Mouse (Mus musculus) neural tube, embryonic 14.5 days (tissue): ENCODE data around the gene Mylpf. TPM values are rescaled to one million over a fixed set of nuclear protein-coding genes. Genes with fewer than 3 reads are reported as not detected.
"Not testable (repeated sequence)": the region's sequence is repeated elsewhere in the genome, so short reads cannot be mapped to it uniquely, and the experiment has no call there.

Source experiments
- ATAC-seq: fragments of 200-750 bp; cut with Nextera tagmentation; 2 replicates; pipeline ENCODE4 v1.8.0; 2017; ENCODE audit warnings: low read depth, mild to moderate bottlenecking, moderate TSS enrichment, moderate library complexity
- H3K27ac ChIP-seq: fragments of 300-500 bp; sonication (generic); 2 replicates; pipeline ENCODE4 v1.5.1; 2014; ENCODE audit warnings: low read depth, mild to moderate bottlenecking, control low read depth, low read length, moderate library complexity, mixed read lengths
- H3K27me3 ChIP-seq: fragments of 300-500 bp; sonication (generic); 2 replicates; pipeline ENCODE4 v1.6.1; 2014; ENCODE audit warnings: low read length; ENCODE audit not compliant: control insufficient read depth, insufficient read depth
- H3K36me3 ChIP-seq: fragments of 300-500 bp; sonication (generic); 2 replicates; pipeline ENCODE4 v1.6.1; 2014; ENCODE audit warnings: low read length, mixed read lengths; ENCODE audit not compliant: control insufficient read depth, insufficient read depth
- H3K4me1 ChIP-seq: fragments of 300-500 bp; sonication (generic); 2 replicates; pipeline ENCODE4 v1.6.1; 2014; ENCODE audit warnings: low read length; ENCODE audit not compliant: control insufficient read depth, insufficient read depth
- H3K4me2 ChIP-seq: fragments of 300-500 bp; sonication (generic); 2 replicates; pipeline ENCODE4 v1.6.1; 2014; ENCODE audit warnings: mild to moderate bottlenecking, low read depth, low read length, control low read depth
- H3K4me3 ChIP-seq: fragments of 300-500 bp; sonication (generic); 2 replicates; pipeline ENCODE4 v1.5.1; 2014; ENCODE audit warnings: low read depth, low read length, control low read depth, mixed read lengths
- H3K9ac ChIP-seq: fragments of 300-500 bp; sonication (generic); replicated peaks from 2 replicates; pipeline ENCODE4 v1.6.1; 2014; ENCODE audit warnings: low read depth, mild to moderate bottlenecking, control low read depth, low read length, mixed read lengths
- H3K9me3 ChIP-seq: fragments of 300-500 bp; sonication (generic); 2 replicates; pipeline ENCODE4 v1.6.1; 2016; ENCODE audit warnings: low read length; ENCODE audit not compliant: control insufficient read depth
- WGBS: fragments of 180-500 bp; shearing (Covaris S2); extraction: QIAGEN DNeasy Blood & Tissue Kit; methylation state at CpG from one replicate; pipeline ENCODE4 v1.1.7; 2014; 5-methylcytosine and 5-hydroxymethylcytosine counted together
- polyA plus RNA-seq: library from polyadenylated mRNA; unstranded; fragments of >200 nt; fragmentation: Nextera tagmentation; extraction: Ambion mirVana; gene quantifications from 2 replicates; pipeline ENCODE4 v1.2.1, GENCODE M21; 2014

The Mylpf gene
- polyA plus RNA-seq, result 8.5 and 12.5 TPM in 2 replicates

- peak; percentile 95 for ATAC-seq
- Histone ChIP-seq H3K36me3 (no peaks in the 10 kb centered on the region), H3K9me3 (no peaks in the 10 kb centered on the region), H3K27ac (peak within 1 kb of the TSS; percentile 77), H3K27me3 (no peaks in the 10 kb centered on the region), H3K4me1 (peaks cover 25% of the 10 kb centered on the region), H3K9ac (peak within 1 kb of the TSS; percentile 81), H3K4me2 (peak within 1 kb of the TSS; percentile 100), H3K4me3 (peak within 1 kb of the TSS; percentile 90)
- under 1% methylated on average over 25 of the region's 44 CpGs for WGBS
Measured at GRCm38 (mm10) chr7:127208553-127209438, at the start of gene Mylpf. TSS of gene Mylpf (plus strand) at chr7:127208890.

- Histone ChIP-seq H3K4me3 (no peak overlapping the region), H3K4me1 (no peaks in the 10 kb centered on the region), H3K9ac (no peak overlapping the region), H3K27me3 (no peaks in the 10 kb centered on the region), H3K36me3 (no peaks in the 10 kb centered on the region), H3K4me2 (no peak overlapping the region), H3K9me3 (no peaks in the 10 kb centered on the region), H3K27ac (no peak overlapping the region)
- ATAC-seq, result no peak
- 85% methylated on average over 5 of the region's 5 CpGs for WGBS
Measured at GRCm38 (mm10) chr7:127162546-127162945, 46.1 kb upstream of the Mylpf start.

GRCm38 (mm10) chr7:127164002-127164401 lies 44.7 kb upstream of the Mylpf start:
- WGBS, result 87% methylated on average over 4 of the region's 4 CpGs
- H3K4me3 ChIP-seq, result no peak overlapping the region
- no peaks in the 10 kb centered on the region for H3K4me1 ChIP-seq

DNA sequence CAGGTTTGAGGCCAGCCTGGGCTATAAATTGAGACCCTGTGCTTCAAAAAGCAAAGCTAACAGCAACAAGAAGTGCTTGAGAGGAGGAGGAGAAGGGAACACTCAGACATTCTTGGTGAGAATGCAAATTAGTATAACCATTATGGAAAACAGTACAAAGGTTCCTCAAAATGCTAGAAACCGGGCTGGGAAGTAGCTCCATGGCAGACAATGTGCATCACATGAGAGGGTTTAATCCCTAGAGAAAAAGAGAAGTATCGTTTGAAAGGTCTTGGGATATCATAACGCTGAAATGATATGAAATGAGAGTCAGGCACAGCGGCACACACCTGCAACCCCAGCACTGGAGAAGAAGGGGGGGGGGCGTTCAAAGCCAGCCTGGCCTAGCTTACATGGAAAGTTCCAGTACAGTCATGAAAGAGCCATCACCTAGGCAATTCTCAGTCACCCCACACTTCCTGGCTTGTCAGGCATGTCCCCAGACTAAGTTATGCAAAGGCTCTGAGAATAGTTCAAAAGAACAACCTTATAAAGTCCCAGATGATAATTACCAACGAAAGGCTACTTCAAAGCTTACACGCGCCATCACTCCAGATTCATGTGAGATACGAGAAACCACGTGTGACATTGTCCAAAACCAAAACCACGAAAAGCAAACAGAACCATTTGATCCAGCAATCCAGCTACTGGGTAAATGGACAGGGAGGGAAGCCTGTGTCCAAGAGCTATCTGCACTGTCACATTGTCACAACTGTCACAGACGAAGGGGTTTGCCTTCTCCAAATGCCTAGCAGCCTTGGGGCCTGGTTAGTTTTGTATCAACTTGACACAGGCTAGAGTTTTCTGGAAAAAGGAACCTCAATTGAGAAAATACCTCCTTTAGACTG lies 42.8 kb upstream of the Mylpf start:
- ATAC-seq, result no peak
- 91% methylated on average over 12 of the region's 12 CpGs for WGBS
- Histone ChIP-seq H3K9me3 (no peaks in the 10 kb centered on the region), H3K36me3 (no peaks in the 10 kb centered on the region), H3K27ac (no peak overlapping the region), H3K9ac (no peak overlapping the region), H3K27me3 (no peaks in the 10 kb centered on the region), H3K4me1 (no peaks in the 10 kb centered on the region), H3K4me2 (no peak overlapping the region), H3K4me3 (no peak overlapping the region)

More at GRCm38 (mm10) chr7:127164002-127164401, 44.7 kb upstream of the Mylpf start:
- no peak for ATAC-seq
- no peak overlapping the region for H3K27ac ChIP-seq
- no peak overlapping the region for H3K9ac ChIP-seq
- H3K36me3 ChIP-seq, result no peaks in the 10 kb centered on the region
- H3K4me2 ChIP-seq, result no peak overlapping the region
- no peaks in the 10 kb centered on the region for H3K27me3 ChIP-seq
- no peaks in the 10 kb centered on the region for H3K9me3 ChIP-seq

GRCm38 (mm10) chr7:127166501-127166900 lies 42.2 kb upstream of the Mylpf start:
- H3K4me2 ChIP-seq, result no peak overlapping the region
- H3K27ac ChIP-seq, result no peak overlapping the region
- no peaks in the 10 kb centered on the region for H3K9me3 ChIP-seq
- no peak overlapping the region for H3K4me3 ChIP-seq
- H3K36me3 ChIP-seq, result no peaks in the 10 kb centered on the region
- no peaks in the 10 kb centered on the region for H3K27me3 ChIP-seq
- no peaks in the 10 kb centered on the region for H3K4me1 ChIP-seq
- WGBS, result 94% methylated on average over 5 of the region's 5 CpGs
- no peak for ATAC-seq
- H3K9ac ChIP-seq, result no peak overlapping the region

- no peak for ATAC-seq
- no peaks in the 10 kb centered on the region for H3K9me3 ChIP-seq
Measured at GRCm38 (mm10) chr7:127176937-127177336, 31.8 kb upstream of the Mylpf start.

GRCm38 (mm10) chr7:127180783-127181182 lies 27.9 kb upstream of the Mylpf start:
- no peak overlapping the region for H3K9ac ChIP-seq
- H3K4me1 ChIP-seq, result no peaks in the 10 kb centered on the region
- no peak overlapping the region for H3K4me3 ChIP-seq
- H3K4me2 ChIP-seq, result no peak overlapping the region
- H3K27ac ChIP-seq, result no peak overlapping the region
- H3K36me3 ChIP-seq, result no peaks in the 10 kb centered on the region
- WGBS, result 69% methylated on average over 2 of the region's 2 CpGs
- no peak for ATAC-seq
- H3K9me3 ChIP-seq, result no peaks in the 10 kb centered on the region
- H3K27me3 ChIP-seq, result no peaks in the 10 kb centered on the region

More at GRCm38 (mm10) chr7:127176937-127177336, 31.8 kb upstream of the Mylpf start:
- Histone ChIP-seq H3K27me3 (no peaks in the 10 kb centered on the region), H3K27ac (no peak overlapping the region), H3K4me2 (no peak overlapping the region), H3K9ac (no peak overlapping the region), H3K36me3 (no peaks in the 10 kb centered on the region), H3K4me1 (no peaks in the 10 kb centered on the region), H3K4me3 (no peak overlapping the region)
- WGBS, result 76% methylated on average over 4 of the region's 4 CpGs

DNA sequence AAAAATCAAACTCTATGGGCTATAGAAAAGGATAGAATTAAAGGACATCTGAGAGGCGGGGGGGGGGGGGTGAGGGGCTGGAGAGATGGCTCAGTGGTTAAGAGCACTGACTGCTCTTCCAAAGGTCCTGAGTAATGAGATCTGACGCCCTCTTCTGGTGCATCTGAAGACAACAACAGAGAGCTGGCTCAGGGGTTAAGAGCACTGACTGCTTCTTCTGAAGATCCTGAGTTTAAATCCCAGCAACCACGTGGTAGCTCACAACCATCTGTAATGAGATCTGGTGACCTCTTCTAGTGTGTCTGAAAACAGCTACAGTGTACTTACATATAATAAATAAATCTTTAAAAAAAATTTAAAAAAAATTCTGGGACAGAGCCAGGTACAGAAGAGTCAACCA lies 27.0 kb upstream of the Mylpf start:
- H3K27me3 ChIP-seq, H3K9me3 ChIP-seq, H3K4me1 ChIP-seq, ATAC-seq, H3K36me3 ChIP-seq, H3K9ac ChIP-seq, H3K4me2 ChIP-seq, H3K4me3 ChIP-seq, H3K27ac ChIP-seq: not testable (repeated sequence)
- WGBS, result 44% methylated on average over 3 of the region's 3 CpGs

- Histone ChIP-seq H3K9me3 (no peaks in the 10 kb centered on the region), H3K4me3 (no peak overlapping the region), H3K4me2 (no peak overlapping the region), H3K27ac (no peak overlapping the region), H3K9ac (no peak overlapping the region), H3K4me1 (no peaks in the 10 kb centered on the region), H3K27me3 (no peaks in the 10 kb centered on the region), H3K36me3 (no peaks in the 10 kb centered on the region)
- WGBS, result 82% methylated on average over 8 of the region's 8 CpGs
- no peak for ATAC-seq
Measured at GRCm38 (mm10) chr7:127183345-127183744, 25.3 kb upstream of the Mylpf start.
